Mouse (Mus musculus): ENCODE results near the gene Haus2.
A peak's percentile ranks its signal among the peaks of the same experiment; 100 is the strongest.
"Not testable (repeated sequence)": the region's sequence is repeated elsewhere in the genome, so short reads cannot be mapped to it uniquely, and the experiment has no call there.

The Haus2 gene

DNA sequence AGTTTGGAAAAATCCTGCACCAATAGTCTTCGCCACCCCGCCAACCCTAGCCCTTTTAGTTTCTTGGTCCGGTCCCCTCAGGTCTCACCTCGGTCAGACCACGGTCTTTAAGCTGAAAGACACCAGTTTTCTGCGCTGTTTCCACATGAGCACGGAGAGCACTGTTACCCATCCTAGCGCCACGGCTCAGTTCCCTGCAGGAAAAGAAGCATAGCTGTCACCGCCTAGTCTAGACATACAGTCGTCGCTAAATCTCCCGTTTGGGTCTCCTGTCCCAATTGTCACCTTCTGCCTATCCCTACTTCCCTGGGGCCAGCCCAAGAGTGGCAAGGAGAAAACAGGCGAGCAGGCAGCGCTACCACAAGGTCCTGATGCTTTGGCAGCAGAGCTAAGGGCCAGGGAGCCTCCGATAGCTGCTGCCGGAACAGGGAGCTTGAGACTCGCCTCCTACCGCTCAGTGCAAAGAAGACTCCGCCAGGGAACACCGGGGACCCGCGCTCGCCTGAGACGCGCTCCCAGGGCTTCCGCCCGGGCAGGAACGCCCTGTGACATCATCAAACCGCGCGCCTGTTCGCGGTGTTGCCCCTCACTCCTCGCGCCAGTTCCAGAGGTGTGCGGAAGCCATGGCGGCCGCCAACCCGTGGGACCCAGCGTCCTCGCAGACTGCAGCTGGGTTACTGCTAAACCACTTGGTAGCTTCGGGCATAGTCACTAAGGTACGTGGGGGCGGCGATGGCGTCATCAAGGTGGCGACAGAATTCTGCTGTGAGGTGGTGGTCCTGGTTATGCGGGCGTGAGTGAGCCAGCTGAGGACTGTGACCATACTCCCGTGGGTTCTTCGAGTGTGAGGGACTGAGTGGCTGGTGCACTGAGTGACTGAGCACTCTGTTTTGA, at the start of gene Haus2, which contains the start of gene Lrrc57:
TSS of gene Haus2 (plus strand) at position 554 of the 894 bp plus-strand sequence.
TSS of gene Lrrc57 (minus strand) at position 691 of the 894 bp plus-strand sequence.
- peak; percentile 85 for DNase-seq (ENCODE audit: low read depth)

DNA sequence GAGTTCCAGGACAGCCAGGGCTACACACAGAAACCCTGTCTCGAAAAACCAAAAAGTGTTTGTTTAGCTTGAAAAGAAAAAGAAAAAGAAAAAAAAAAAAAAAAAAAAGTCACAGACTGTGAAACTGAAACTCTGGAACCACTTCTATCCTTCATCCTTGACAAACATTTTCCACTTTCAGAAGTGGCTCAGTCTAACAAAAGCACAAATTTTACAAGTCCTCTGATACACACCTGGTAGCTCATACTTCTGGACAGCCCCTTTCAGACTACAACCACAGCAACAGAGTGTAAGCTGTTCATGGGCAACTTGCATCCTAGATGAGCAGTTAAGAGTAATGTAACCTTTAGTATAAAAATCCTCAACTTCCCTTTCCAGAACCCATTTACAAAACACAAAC, 47.7 kb upstream of the Haus2 start:
- DNase-seq (ENCODE audit: low read depth) = no peak

DNA sequence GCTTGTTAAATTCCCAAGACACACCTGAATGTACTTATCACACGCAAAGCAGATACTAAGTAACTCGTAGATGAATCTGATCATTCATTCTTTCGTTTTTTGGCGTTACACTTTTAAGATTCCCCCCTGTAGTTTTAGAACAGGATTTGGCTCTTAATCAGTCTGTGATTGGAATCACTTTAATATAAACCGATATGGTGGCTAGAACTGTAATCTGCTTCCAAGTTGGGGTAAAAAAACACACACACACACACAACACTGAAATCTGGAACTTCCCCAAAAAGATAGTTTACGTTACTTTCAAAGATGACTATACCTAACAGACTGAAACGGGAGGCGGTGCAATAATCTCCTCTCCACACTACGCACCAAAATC, 46.3 kb upstream of the Haus2 start:
- no peak for DNase-seq (ENCODE audit: low read depth)

DNA sequence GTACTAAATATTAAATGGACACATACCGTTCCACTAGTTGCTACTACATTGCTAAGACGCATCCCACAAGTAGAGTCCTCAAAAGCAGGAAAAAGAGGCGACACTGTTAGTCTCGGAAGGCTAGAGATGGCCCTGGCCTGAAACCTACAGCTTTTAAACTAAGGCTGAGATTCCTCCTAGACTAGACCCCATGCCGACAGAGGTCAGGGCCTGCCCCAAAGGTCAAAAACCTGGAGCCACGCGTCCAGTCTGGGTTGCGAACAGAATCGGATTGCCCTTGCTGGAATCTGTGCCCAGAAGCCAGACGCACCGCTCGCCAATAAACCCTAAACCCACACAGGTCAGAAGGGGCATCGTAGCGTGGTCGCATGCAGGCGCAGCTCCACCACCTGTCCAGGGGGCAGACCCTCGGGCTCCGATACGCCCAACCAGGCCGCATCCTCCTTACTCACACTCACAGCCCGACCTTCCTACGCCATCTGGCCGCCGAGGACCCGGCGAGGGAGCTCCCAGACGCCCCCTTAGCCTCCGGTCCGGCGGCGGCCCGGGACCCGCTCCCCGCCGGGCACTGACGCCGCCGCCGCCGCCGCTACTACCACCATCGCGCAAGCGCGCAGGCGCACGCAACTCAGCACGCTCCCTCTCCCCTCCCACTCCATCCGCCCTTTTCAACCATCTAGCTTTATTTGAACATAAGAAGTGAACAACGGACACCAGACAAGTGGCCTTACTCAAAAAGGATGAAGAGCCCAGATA, 45.8 kb upstream of the Haus2 start, which contains the start of gene Zfp106:
TSS of gene Zfp106 (minus strand) at position 609 of the 756 bp plus-strand sequence.
- peak; percentile 67 for DNase-seq (ENCODE audit: low read depth)

DNA sequence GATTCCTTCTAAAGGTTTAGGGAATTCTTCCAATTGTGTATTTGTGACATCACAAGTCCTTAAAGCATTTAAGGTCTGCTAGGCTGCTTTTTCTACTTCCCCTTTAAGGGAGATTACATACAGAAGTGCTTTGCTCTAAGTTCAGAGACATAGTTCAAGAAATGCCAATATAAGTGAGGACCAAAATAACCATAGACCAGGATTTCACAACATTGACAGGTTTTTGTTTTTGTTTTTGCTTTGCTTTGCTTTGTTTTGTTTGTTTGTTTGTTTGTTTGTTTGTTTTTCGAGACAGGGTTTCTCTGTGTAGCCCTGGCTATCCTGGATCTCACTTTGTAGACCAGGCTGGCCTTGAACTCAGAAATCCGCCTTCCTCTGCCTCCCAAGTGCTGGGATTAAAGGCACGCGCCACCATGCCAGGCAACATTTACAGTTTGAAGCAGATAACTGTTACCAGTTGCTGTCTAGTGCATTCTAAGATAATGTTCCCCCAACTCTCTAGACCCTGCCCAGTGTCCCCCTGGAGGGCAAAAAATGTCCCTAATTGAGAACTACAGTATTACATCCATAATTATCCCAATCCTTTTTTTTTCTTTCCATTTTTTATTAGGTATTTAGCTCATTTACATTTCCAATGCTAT, 44.5 kb upstream of the Haus2 start:
- DNase-seq (ENCODE audit: low read depth) = not testable (repeated sequence)

DNA sequence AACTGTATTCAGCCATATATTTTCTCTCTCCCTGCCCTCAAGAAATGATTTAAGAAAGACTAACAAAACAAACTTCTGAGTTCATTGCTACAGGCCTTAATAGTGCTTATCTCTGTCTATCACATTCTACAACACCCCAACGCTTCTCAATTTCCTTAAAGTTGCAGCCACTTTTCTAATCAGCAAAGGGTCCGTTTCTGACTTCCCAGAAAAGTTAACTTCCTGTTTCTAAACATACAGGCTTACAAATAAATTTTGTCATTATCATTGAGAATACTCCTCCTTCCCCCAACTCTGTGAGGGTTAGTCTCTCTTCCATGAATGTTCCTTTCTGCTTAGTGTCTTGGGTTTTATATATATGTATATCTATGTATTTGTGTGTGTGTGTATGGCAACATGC, 43.8 kb upstream of the Haus2 start:
- DNase-seq (ENCODE audit: low read depth) = no peak

DNA sequence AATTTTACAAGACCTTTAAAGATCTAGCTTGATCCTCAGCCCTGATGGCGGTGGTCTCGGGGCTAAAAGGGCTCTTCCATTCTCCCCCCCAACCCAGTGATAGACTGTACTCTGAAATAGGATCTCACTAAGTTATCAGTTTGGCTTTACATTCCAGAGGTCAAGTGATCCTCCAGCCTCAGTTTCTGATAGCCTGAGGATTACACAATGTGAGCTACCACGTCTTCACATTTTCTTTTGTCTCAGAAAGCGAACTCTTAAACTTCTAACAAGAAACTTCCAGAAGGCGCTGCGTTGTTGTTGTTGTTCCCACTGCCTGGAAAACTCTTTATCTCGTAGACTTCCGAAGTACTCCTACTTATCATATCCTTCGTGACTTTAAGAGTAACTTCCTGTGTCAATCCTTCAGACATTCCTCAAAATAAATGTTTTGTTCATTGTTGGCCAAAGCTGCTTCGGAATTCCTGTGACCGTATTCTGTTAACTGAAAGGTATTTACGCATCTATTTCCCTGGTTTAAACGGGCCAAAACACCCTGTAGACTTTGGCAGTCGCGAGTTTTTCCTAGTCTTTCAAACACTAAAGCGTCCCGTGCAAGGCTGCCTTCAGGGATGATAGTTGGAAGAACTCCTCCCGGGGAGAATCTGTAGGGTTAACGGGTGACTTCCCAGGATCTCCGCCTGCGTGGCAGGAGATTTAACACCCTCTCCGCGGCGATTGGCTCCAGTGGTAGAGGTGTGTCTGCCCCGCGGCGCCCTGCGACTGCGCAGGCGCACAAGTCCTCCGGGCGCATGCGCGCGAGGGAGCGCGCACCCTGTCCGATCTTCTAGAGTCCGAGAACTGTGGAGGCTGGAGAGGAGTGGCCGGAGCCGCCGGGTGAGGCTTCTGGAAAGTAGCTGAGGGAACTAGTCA, 42.0 kb upstream of the Haus2 start, which contains the start of gene Snap23:
TSS of gene Snap23 (plus strand) at position 786 of the 912 bp plus-strand sequence.
- peak; percentile 84 for DNase-seq (ENCODE audit: low read depth)

DNA sequence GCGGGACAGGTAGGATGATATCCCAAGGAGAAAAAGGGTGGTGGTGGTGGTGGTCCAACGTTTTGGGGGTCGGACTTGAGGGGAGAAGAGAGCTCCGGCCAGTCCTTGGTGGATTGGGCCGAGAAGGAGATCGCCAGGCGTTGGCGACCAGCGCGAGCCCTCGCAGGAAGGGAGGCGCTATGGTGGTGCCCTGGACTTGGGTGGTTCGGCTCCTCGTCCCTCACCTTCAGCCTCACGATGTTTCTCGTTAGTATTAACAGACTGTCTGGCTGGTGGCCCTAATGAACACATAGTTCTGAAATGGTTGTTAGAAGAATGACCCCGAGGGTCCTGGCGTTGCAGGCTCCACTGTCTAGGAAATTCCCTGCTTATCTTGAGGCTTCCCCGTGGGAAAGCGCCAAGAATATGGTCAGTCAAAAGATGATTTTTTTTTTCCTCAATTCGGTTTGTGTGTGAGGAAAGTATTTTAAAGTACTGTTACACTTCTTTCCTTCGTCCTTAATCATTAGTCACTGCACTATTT, 41.3 kb upstream of the Haus2 start:
- no peak for DNase-seq (ENCODE audit: low read depth)

DNA sequence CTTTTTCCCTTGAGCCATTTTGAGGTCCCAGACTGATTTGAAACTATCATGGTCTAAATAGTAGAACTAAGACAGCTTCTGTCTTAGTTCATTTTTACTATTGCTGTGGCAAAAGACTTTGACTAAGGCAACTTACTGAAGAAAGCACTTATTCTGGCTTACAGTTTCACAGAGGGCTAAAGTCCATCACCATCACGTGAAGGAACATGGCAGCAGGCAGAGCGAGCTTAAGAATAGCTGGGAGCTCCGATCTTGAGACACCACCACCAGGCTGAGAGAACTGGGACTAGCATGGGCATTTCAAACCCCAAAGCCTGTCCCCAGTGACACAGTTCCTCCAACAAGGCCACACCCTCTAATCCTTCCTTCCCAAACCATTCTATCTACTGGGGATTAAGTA, 38.1 kb upstream of the Haus2 start:
- DNase-seq (ENCODE audit: low read depth) = no peak

DNA sequence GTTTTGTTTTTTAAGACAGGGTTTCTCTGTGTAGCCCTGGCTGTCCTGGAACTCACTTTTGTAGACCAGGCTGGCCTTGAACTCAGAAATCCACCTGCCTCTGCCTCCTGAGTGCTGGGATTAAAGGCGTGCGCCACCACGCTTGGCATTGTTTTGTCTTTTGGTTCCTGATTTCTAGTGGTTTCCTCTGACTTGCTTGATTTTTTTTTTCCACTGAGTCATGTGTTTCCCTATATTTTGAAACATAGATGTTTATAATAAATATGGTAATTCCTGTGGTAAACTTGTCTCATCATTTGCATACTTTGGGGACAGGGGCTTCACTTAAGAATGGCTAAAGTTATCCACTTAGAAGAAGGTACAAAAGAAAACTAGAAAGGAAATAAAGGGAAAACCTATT, 37.0 kb upstream of the Haus2 start:
- not testable (repeated sequence) for DNase-seq (ENCODE audit: low read depth)

DNA sequence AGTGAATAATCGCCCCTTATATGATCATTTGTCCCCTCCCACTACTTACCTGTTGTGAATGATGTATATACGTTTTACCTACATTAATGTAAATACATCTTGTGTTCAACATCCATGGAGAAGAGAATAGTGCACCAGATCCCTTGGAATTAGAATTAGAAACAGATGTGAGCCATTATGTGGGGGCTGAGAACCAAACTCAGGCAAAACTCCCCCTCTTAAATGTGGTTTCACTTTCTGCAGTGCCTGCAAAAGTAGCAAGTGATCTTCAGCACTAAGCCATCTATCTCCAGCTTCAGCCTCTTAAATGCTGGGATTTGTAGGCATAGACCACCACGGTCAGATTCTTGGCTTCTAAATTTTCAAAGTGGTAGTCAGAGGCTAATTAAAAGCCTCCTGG, 34.1 kb upstream of the Haus2 start:
- no peak for DNase-seq (ENCODE audit: low read depth)

DNA sequence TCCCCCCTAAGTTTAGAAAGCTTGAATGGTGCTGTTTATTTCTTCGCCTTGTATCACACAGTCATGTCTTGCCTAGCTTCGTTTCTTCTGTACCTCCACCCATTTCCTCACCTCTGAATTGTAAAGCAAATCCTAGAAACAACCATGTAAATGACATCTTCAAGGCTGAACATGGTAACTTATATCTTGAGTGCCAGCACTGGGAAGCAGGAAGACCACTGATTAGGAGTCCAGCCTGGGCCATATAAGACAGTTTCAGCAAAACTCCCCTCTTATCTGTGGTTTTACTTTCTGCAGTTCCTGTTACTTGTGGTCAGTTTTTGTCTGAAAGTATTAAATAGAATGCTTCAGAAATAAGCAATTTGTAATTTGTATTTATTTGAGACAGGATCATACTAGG, 33.2 kb upstream of the Haus2 start:
- no peak for DNase-seq (ENCODE audit: low read depth)

DNA sequence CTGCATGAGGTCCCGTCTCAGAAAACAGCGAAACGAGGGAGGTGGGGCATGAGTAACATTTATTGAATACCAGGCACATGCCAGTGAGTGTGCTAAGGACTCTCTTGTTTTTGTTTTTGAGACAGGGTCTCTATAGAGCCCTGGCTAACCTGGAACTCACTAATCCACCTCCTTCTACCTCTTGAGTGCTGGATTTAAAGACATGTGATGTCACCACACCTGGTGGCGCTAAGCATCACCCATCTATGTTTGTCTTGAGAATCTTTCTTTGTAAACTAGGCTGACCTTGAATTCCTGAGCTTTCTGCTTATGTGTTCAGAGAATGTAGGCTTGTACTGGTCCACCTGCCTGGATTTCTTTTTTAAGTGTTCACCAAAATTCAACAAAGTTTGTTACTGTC, 31.4 kb upstream of the Haus2 start:
- DNase-seq (ENCODE audit: low read depth) = no peak

DNA sequence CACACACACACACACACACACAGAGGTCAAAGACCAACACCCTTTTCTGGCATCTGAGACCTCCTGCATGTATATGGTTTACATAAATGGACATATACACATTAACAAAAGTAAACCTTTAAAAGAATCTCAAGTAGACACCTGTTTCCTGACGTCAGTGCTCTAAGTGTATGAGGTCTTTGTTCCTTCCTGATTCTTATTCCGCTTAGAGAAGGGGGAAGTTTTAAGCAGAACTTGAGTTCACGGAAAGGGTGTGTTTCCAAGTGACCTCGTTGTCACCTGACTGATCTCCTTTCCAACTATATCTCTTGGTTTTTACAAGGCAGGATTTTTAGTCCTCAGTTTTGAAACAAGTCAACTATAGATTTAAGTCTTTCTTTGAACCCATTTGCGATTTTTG, 30.9 kb upstream of the Haus2 start:
- no peak for DNase-seq (ENCODE audit: low read depth)

DNA sequence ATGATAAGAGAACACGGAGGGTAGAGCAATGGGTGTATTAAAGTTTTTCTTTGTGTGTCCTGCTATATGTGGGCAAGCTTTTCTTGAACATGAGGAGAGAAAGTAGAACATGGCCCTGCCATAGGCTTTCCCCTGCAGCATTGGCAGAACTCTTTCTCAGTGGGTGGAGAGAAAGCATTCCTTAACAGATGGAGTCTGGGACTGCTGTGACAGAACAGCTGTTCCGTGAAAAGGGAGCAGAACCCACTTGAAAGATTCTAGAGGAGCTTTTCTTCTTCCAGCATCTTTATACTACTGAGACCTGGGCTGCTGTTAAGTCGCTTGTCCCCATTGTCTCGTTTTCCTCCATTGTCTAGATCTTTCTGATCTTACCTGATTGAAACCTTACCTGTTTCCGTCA, 19.4 kb upstream of the Haus2 start:
- DNase-seq (ENCODE audit: low read depth) = no peak

DNA sequence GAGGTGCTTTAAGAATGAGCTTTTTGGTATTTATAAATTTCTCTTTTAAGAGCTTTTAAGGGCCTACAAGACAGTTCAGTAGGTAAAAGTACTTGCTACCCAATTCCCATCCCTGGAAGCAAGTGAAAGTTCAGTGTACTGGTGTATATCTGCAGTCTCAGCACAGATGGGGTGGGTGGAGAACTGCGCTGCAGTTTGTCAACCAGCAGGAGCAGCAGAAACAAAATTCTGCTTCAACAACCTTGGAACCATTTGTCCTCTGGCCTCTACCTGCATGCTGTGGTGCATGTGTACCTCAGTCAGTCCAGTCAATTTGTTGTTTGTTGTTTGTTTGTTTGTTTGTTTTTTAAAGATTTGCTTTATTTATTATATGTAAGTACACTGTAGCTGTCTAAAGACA, 17.0 kb upstream of the Haus2 start:
- DNase-seq (ENCODE audit: low read depth) = no peak

DNA sequence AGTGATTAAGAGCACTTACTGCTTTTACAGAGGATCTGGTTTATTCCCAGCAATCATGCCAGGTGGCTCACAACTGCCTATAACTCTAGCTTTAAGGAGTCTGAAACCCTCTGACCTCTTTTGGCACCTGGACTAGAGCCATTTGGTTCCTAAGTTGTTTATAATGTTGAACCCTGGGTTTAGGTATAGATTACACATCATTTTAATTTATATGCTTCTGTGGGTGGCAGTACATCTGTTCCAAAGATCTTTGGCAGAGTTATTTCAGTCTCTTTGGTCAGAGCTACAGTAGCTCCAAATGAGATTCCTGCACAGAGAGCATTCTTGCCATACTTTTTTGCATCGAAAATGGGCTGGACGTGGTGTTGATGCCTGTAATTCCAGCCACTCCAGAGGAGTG, 11.4 kb upstream of the Haus2 start:
- DNase-seq (ENCODE audit: low read depth) = no peak

DNA sequence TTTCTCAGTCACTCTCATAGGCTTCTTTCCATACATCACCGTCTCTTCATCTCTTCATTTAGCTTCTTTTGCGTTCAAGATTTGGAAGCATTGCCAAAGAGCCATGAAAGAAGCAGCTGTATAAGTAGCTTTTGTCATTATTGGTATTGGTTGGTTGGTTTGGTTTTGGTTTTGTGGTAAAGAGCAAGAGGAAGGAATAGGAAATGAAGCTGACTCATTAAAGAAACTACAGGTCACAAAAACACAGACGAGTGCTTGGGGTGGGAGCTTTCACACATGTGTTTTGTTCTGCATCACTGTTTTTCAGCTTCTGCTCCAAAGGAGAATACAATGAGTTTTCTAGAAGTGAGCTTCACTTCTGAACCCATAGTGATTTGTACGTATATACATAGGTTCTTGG, 9.7 kb upstream of the Haus2 start:
- DNase-seq (ENCODE audit: low read depth) = no peak

DNA sequence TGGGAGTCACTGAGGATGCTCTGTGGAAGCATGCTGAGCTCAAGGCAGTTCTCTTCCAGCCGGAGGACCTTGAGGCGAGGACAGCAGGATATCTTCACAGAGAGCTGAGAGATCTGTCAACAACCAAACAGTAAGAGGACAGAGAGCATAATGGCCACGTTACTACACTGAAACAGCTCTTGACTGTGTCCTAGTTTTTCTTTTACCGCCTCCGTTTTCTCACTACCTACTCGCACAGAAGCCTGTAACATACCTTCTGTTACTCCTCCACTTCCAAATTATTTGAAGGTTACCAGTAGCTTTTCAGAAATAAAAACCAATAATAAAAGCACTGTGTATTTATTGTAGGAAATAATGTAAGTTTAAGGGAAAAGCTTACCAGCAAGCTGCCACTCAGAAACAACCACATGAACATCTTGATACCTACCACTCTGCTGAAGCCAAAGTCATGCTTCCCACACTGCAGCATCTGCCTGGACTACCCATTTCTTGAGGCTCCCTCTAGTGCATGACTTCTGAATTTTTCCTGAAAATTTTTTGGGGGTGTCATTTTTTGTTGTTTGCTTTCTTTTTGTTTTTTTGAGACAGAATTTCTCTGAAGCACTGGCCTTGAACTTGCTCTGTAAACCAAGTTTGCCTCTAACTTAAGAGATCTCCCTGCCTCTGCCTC, 3.0 kb upstream of the Haus2 start:
- no peak for DNase-seq (ENCODE audit: low read depth)

DNA sequence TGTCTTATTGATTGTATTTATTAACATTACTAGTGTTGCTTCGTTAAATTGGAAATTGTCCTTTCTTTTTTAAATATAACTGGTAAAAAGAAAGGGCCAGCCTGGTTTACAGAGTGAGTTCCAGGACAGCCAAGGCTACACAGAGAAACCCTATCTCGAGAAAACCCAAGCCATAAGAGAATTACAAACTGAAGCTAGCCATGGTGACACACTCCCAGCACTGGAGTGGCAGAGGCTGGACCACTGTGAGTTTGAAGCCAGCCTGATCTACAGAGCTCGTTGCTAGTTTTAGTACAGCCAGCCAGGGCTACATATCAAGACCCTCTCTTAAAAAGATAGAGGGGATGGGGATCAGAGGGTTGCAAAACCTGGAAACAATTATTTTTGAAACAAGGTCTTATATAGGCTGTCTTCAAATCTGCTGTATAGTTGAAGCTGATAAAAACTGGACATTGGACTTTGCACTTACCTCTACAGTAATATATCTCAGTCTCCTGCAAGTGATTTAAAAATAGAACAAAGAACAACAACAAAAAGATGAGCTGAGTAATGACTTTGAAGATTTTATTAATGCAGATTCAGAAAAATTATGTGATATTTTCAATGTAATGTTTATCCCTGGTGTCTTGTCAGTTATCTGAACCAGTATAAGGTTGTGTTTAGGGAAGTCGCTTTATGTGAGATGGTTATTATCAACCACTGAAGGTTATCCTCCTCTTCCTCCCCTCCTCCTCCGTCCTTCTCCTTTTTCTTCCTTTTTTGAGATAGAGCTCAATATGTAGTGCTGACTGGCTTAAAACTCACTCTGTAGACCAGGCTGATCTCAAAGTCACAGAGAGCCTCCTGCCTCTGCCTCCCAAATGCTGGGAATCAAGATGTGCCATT, 7.3 kb downstream of the Haus2 start:
- no peak for DNase-seq (ENCODE audit: low read depth)
